Comparison of ENCODE assay signal across 7 mouse cellular contexts in the genomic region with DNA sequence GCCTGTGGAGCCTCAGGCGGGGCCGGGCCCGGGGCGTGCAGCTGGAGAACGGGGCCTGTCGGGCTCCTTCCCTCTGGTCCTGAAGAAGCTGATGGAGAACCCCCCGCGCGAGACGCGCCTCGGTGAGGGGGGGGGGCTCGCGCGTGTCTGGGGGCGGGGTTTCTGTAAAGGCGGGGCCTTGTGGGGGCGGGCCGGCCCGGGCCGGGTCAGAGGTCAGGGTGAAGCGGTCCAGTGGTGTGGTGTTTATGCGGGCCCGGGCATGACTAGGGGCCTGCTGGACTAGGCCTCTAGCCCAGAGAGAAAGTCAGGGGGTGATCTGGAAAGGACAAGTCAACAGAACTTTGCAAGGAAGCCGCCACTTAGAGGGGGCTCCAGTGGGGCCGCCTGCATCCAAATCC. TPM values are rescaled to one million over a fixed set of nuclear protein-coding genes. Genes with fewer than 3 reads are reported as not detected.
A peak's percentile ranks its signal among the peaks of the same experiment; 100 is the strongest.
DNase-seq lines count a peak whose midpoint lies in the region; ATAC-seq lines count a peak whose summit lies in the region.

No protein-coding gene starts in this region.

- intact Hi-C loops in left cerebral cortex, postnatal 36 days (cut with DNase I), result loop anchor here (5.0 kb wide), 1 partner anchor 46 kb away; the partner anchor contains the start of gene Tob2

- peak overlapping the region; percentile 79 for H3K4me2 ChIP-seq in embryonic facial prominence, embryonic 15.5 days (replicated peaks)
- H3K4me2 ChIP-seq in neural tube, embryonic 15.5 days, result peak overlapping the region; percentile 93

- H3K9me3 ChIP-seq in megakaryocyte, embryonic 14.5 days, result no peaks in the 10 kb centered on the region
- H3K9me3 ChIP-seq in embryonic facial prominence, embryonic 15.5 days (replicated peaks), result no peaks in the 10 kb centered on the region
- no peaks in the 10 kb centered on the region for H3K9me3 ChIP-seq in neural tube, embryonic 15.5 days (replicated peaks)

- WGBS in embryonic facial prominence, embryonic 15.5 days, result 1% methylated on average over 16 of the region's 26 CpGs
- WGBS in neural tube, embryonic 15.5 days, result 2% methylated on average over 20 of the region's 26 CpGs

- ATAC-seq in megakaryocyte, adult 5-6 weeks (ENCODE audit: poor library complexity, severe bottlenecking), result no peak
- peak; percentile 1; the same call in 1 of the 2 replicates for ATAC-seq in embryonic facial prominence, embryonic 15.5 days (ENCODE audit: insufficient number of reproducible peaks, low FRiP score, low TSS enrichment, low read depth)
- ATAC-seq in neural tube, embryonic 15.5 days (ENCODE audit: low FRiP score), result peak; percentile 27; the same call in 1 of the 2 replicates
- no peak for ATAC-seq in cerebellum, adult (ENCODE audit: insufficient number of reproducible peaks, low FRiP score, low TSS enrichment)

- peaks cover 64% of the 10 kb centered on the region for H3K4me1 ChIP-seq in megakaryocyte, embryonic 14.5 days
- H3K4me1 ChIP-seq in embryonic facial prominence, embryonic 15.5 days, result peaks cover 43% of the 10 kb centered on the region
- peaks cover 41% of the 10 kb centered on the region for H3K4me1 ChIP-seq in neural tube, embryonic 15.5 days

- H3K27me3 ChIP-seq in megakaryocyte, embryonic 14.5 days (replicated peaks), result no peaks in the 10 kb centered on the region
- H3K27me3 ChIP-seq in embryonic facial prominence, embryonic 15.5 days, result no peaks in the 10 kb centered on the region
- no peaks in the 10 kb centered on the region for H3K27me3 ChIP-seq in neural tube, embryonic 15.5 days (replicated peaks)

- H3K9ac ChIP-seq in embryonic facial prominence, embryonic 15.5 days, result peak overlapping the region; percentile 73
- peak overlapping the region; percentile 74 for H3K9ac ChIP-seq in neural tube, embryonic 15.5 days (replicated peaks)

- peaks cover 19% of the 10 kb centered on the region for H3K36me3 ChIP-seq in megakaryocyte, embryonic 14.5 days (replicated peaks; ENCODE audit: low read length)
- peaks cover 17% of the 10 kb centered on the region for H3K36me3 ChIP-seq in embryonic facial prominence, embryonic 15.5 days
- H3K36me3 ChIP-seq in neural tube, embryonic 15.5 days, result peaks cover 18% of the 10 kb centered on the region

- H3K4me3 ChIP-seq in megakaryocyte, embryonic 14.5 days (replicated peaks), result peak overlapping the region; percentile 95
- H3K4me3 ChIP-seq in embryonic facial prominence, embryonic 15.5 days (replicated peaks), result peak overlapping the region; percentile 82
- H3K4me3 ChIP-seq in neural tube, embryonic 15.5 days (replicated peaks), result peak overlapping the region; percentile 78

- peak overlapping the region; percentile 89 for H3K27ac ChIP-seq in embryonic facial prominence, embryonic 15.5 days (replicated peaks)
- H3K27ac ChIP-seq in neural tube, embryonic 15.5 days (replicated peaks), result peak overlapping the region; percentile 91

- DNase-seq in kidney, postnatal 4 days, result peak; percentile 81 to 88
- no peak for DNase-seq in left cerebral cortex, postnatal 36 days (ENCODE audit: low spot score in 2 of 2)

RNA-seq across cellular contexts. Expression of gene Tef, which starts 9.4 kb away (rescaled TPM):
- 6.1 and 10.8 TPM in 2 replicates for polyA plus RNA-seq in megakaryocyte, embryonic 14.5 days (2012; ENCODE audit: insufficient read depth, low replicate concordance)
- 3.1 and 3.3 TPM in 2 replicates for total RNA-seq in megakaryocyte, adult 5-6 weeks (2015)
- 6.5 and 8.6 TPM in 2 replicates for total RNA-seq in megakaryocyte, adult 5-6 weeks (2017)
- polyA plus RNA-seq in embryonic facial prominence, embryonic 15.5 days (2015; fragmentation: Nextera tagmentation; extraction: Ambion mirVana), result 31.1 and 32.3 TPM in 2 replicates
- polyA plus RNA-seq in neural tube, embryonic 15.5 days (2015; fragmentation: Nextera tagmentation; extraction: Ambion mirVana), result 20.5 and 21.0 TPM in 2 replicates
- 100 to 1,000 TPM; 244 to 267 TPM for total RNA-seq in left cerebral cortex, postnatal 36 days (2021)

RNA-seq across cellular contexts. Expression of gene Tob2, which starts 47.0 kb away (rescaled TPM):
- polyA plus RNA-seq in megakaryocyte, embryonic 14.5 days (2012; ENCODE audit: insufficient read depth, low replicate concordance), result 16.1 and 26.6 TPM in 2 replicates
- 36.1 and 38.2 TPM in 2 replicates for total RNA-seq in megakaryocyte, adult 5-6 weeks (2015)
- 20.3 and 23.8 TPM in 2 replicates for total RNA-seq in megakaryocyte, adult 5-6 weeks (2017)
- polyA plus RNA-seq in embryonic facial prominence, embryonic 15.5 days (2015; fragmentation: Nextera tagmentation; extraction: Ambion mirVana), result 31.4 and 33.8 TPM in 2 replicates
- polyA plus RNA-seq in neural tube, embryonic 15.5 days (2015; fragmentation: Nextera tagmentation; extraction: Ambion mirVana), result 14.7 and 16.1 TPM in 2 replicates
- 10 to 100 TPM; 26.4 to 37.6 TPM for total RNA-seq in left cerebral cortex, postnatal 36 days (2021)

Comparison
In these comparisons a context has a peak if more than half of its experiments do, and no peak if none do; other contexts are left out.
1. ATAC-seq: peak in embryonic facial prominence, embryonic 15.5 days (single experiment) and neural tube, embryonic 15.5 days (single experiment); none in megakaryocyte, adult 5-6 weeks (single experiment) and cerebellum, adult (single experiment).
2. DNase-seq: peak in kidney, postnatal 4 days (2 of 2); none in left cerebral cortex, postnatal 36 days (0 of 2).
3. Peak in every context shown above with its lines, with median percentiles within 50 percentile points of each other: H3K4me3 ChIP-seq.